Mouse (Mus musculus): ENCODE measurements around the gene Cetn2. TPM values are rescaled to one million over a fixed set of nuclear protein-coding genes. Genes with fewer than 3 reads are reported as not detected.

Cetn2 gene
- polyA plus RNA-seq, 1 experiment from 2014 or later = 93.0 TPM

DNA sequence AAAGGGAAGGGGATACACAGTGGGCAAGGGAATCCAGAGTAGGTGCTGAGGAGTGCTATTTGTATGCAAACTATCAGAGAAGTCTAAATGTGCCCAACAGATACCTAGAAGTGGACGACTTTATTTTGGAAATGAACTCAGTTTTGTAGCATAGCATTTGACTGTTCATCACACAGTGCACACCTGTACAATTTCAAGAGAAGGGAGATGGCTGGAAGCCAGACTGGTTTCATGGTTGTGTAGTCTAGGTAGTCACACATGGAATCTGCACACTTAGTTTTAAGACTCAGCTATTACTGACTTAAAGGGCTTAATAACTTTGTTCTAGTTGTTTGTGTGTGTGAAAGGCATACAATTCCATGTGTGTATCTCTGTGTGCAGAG, 22.2 kb downstream of the Cetn2 start:
- Histone ChIP-seq H3K27me3 (no peaks in the 10 kb centered on the region), H3K9me3 (no peaks in the 10 kb centered on the region), H3K4me2 (peak overlapping the region; percentile 27; the same call in 1 of the 2 replicates), H3K27ac (peak overlapping the region; percentile 82), H3K9ac (no peak overlapping the region), H3K36me3 (no peaks in the 10 kb centered on the region), H3K4me1 (replicated peaks) (peaks cover 7% of the 10 kb centered on the region; the same call in 1 of the 2 replicates), H3K4me3 (no peak overlapping the region)
- ATAC-seq (ENCODE audit: low FRiP score) = peak; percentile 62
- 41% methylated on average over 1 of the region's 1 CpGs for WGBS

DNA sequence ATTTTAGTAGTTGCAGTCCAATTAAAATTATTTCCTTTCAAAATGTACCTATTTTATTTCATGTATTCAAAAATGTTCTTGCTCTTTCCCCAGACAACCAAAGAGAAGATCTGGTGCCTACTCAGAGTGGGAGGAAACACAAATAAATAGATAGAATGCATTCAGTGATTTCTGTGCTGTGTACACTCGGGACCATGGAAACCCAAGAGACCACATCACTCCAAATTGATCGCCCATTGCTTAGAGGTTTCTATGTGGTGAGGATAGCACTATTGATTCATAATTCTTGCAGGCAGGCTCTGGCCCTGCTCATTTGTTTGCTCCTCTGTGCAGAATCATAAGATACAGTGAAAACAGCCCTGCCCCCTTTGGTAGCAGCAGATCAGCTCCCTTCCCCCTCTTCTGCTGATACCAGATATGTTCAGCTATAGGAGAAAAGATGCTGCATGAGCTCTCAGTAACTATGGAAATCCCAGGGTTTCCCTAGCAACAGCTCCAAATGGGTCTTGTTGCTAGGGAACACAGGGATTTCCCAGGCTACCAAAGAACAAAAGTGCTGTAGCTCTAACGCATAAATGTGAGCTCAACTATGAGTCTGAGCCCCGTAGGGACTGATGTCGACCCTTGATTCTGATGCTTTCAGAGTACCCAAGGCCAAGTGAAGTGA, 22.7 kb downstream of the Cetn2 start:
- WGBS = 51% methylated on average over 5 of the region's 5 CpGs
- Histone ChIP-seq H3K4me2 (peak overlapping the region; percentile 27; the same call in 1 of the 2 replicates), H3K4me1 (replicated peaks) (peaks cover 7% of the 10 kb centered on the region; the same call in 1 of the 2 replicates), H3K9ac (no peak overlapping the region), H3K27ac (peak overlapping the region; percentile 82), H3K4me3 (no peak overlapping the region), H3K9me3 (no peaks in the 10 kb centered on the region), H3K36me3 (no peaks in the 10 kb centered on the region), H3K27me3 (no peaks in the 10 kb centered on the region)
- ATAC-seq (ENCODE audit: low FRiP score) = peak; percentile 98

Other genes with a start within 250 kb of the Cetn2 start
- 2.4 TPM in 2 replicates for gene Gabrq, start 93.2 kb downstream of the Cetn2 start, polyA plus RNA-seq (2015; fragmentation: Nextera tagmentation; extraction: Ambion mirVana)
- gene Nsdhl, start 146 bp upstream of the Cetn2 start, polyA plus RNA-seq (2015; fragmentation: Nextera tagmentation; extraction: Ambion mirVana) = 41.9 and 44.4 TPM in 2 replicates
- 0.96 and 1.5 TPM in 2 replicates for gene Zfp185, start 68.9 kb upstream of the Cetn2 start, polyA plus RNA-seq (2015; fragmentation: Nextera tagmentation; extraction: Ambion mirVana)
- not detected in 2 replicates for gene Pnma5, start 118.7 kb upstream of the Cetn2 start, polyA plus RNA-seq (2015; fragmentation: Nextera tagmentation; extraction: Ambion mirVana)
- gene Pnma3, start 146.4 kb upstream of the Cetn2 start, polyA plus RNA-seq (2015; fragmentation: Nextera tagmentation; extraction: Ambion mirVana) = 2.3 and 3.0 TPM in 2 replicates
- 0.29 and 0.62 TPM in 2 replicates for gene Xlr4a, start 164.1 kb upstream of the Cetn2 start, polyA plus RNA-seq (2015; fragmentation: Nextera tagmentation; extraction: Ambion mirVana)
- 3.5 and 5.1 TPM in 2 replicates for gene Xlr3a, start 178.7 kb upstream of the Cetn2 start, polyA plus RNA-seq (2015; fragmentation: Nextera tagmentation; extraction: Ambion mirVana)
- gene Gm14685, start 198.6 kb upstream of the Cetn2 start, polyA plus RNA-seq (2015; fragmentation: Nextera tagmentation; extraction: Ambion mirVana) = 0.28 and 0.51 TPM in 2 replicates
- gene Xlr5b, start 230.4 kb upstream of the Cetn2 start, polyA plus RNA-seq (2015; fragmentation: Nextera tagmentation; extraction: Ambion mirVana) = not detected in 2 replicates
- 0.21 and 0.44 TPM in 2 replicates for gene DXBay18, start 231.0 kb upstream of the Cetn2 start, polyA plus RNA-seq (2015; fragmentation: Nextera tagmentation; extraction: Ambion mirVana)

Data from hindbrain, embryonic 13.5 days (tissue).